ENCODE assay signal across 15 mouse cellular contexts in the genomic region with DNA sequence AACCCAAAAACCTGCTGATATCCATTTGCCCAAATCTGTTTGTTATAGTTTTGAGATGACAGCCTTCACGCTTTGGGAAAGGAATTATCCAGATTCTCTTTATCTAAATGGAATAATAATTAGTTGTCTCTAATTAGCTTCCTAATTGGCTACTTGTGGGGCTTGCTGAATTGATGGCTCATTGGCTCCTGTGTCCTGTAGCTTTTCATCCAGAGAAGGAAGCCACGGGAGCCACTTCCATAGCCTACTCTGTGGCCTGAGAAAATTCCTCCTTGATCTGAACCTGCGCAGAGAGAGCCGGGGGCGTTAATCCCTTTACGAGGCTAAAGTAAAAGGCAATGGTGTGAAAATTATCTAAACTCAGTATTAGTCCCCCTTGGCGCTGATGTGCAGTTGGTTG. TPM values are rescaled to one million over a fixed set of nuclear protein-coding genes. Genes with fewer than 3 reads are reported as not detected.
"Had no signal": no experiment of that assay in that cellular context is flagged by ENCODE, and none has a peak within 500 bp of the region (broad histone marks: within the 10 kb centered on the region; RNA-seq: fewer than 3 reads in every experiment).

No protein-coding gene starts in this region.

- H3K27ac ChIP-seq: limb, embryonic 12.5 days; liver, embryonic 13.5 days; lung, embryonic 15.5 days; stomach, embryonic 15.5 days had no signal

- DNase-seq: kidney, adult 8-10 months; kidney, postnatal 25 days; liver; liver, embryonic 13.5 days; liver, postnatal 0 days; right cerebral cortex, adult 18-20 months; thymus, adult 2 months; thymus, postnatal 25 days had no signal

- H3K4me3 ChIP-seq: limb, embryonic 12.5 days; liver, embryonic 13.5 days; lung, embryonic 15.5 days; myocyte; stomach, embryonic 15.5 days had no signal

- H3K36me3 ChIP-seq: limb, embryonic 12.5 days; lung, embryonic 15.5 days; stomach, embryonic 15.5 days had no signal

- H3K4me1 ChIP-seq: limb, embryonic 12.5 days; lung, embryonic 15.5 days had no signal

- H3K4me2 ChIP-seq: limb, embryonic 12.5 days; liver, embryonic 13.5 days; lung, embryonic 15.5 days; stomach, embryonic 15.5 days had no signal

- H3K9me3 ChIP-seq: limb, embryonic 12.5 days; liver, embryonic 13.5 days; lung, embryonic 15.5 days; stomach, embryonic 15.5 days had no signal

- H3K27me3 ChIP-seq: limb, embryonic 12.5 days; liver, embryonic 13.5 days; lung, embryonic 15.5 days; stomach, embryonic 15.5 days had no signal

- ATAC-seq: intestine, embryonic 16.5 days; liver, postnatal 0 days had no signal

- H3K9ac ChIP-seq: limb, embryonic 12.5 days; liver, embryonic 13.5 days; liver, postnatal 0 days; lung, embryonic 15.5 days; stomach, embryonic 15.5 days had no signal

RNA-seq across cellular contexts. Expression of a gene that starts 23.0 kb away (rescaled TPM):
- polyA plus RNA-seq: kidney, embryonic 16.5 days; limb, embryonic 12.5 days; liver, embryonic 13.5 days; liver, postnatal 0 days; lung, embryonic 15.5 days; myocyte; spleen, adult 2 months had no signal
